Mouse (Mus musculus) CD4-positive, CD25-positive, alpha-beta regulatory T cell, adult 4 months (primary cell): ENCODE data around the gene Gm47969. TPM values are rescaled to one million over a fixed set of nuclear protein-coding genes. Genes with fewer than 3 reads are reported as not detected.

Experiments used
- ATAC-seq: one replicate; pipeline ENCODE4 v1.8.0; 2017
- polyA plus RNA-seq, 2 experiments: library from polyadenylated mRNA; unstranded; fragments of 100-300 nt; shearing (Covaris generic); gene quantifications; one replicate each; pipeline ENCODE4 v1.2.1; 2017

Gm47969 gene
- polyA plus RNA-seq, 2 experiments from 2014 or later: not detected

- peak; percentile 79 for ATAC-seq
Observed at GRCm38 (mm10) chr1:83076190-83076917, 31.6 kb downstream of the Gm47969 start.

- peak; percentile 60 for ATAC-seq
Observed at GRCm38 (mm10) chr1:83077016-83077415, 32.3 kb downstream of the Gm47969 start.

GRCm38 (mm10) chr1:83084790-83085189 lies 40.1 kb downstream of the Gm47969 start:
- no peak for ATAC-seq

- ATAC-seq: no peak
Observed at GRCm38 (mm10) chr1:83091268-83091667, 46.5 kb downstream of the Gm47969 start.

Other genes starting within 250 kb of the Gm47969 start
- 10 to 100 TPM; 18.8 to 32.8 TPM for gene Agfg1, start 205.4 kb upstream of the Gm47969 start, polyA plus RNA-seq
- gene A030005L19Rik, start 131.6 kb upstream of the Gm47969 start, polyA plus RNA-seq: 1 to 10 TPM in 1 of 2 experiments, not detected in 1; 1.4 TPM
- not detected for gene A030014E15Rik, start 120.0 kb upstream of the Gm47969 start, polyA plus RNA-seq
- gene Gm6217, start 113.5 kb upstream of the Gm47969 start, polyA plus RNA-seq: not detected
- not detected for gene A030003K21Rik, start 101.5 kb upstream of the Gm47969 start, polyA plus RNA-seq
- not detected for gene Gm7544, start 88.9 kb upstream of the Gm47969 start, polyA plus RNA-seq
- gene Gm47955, start 84.6 kb upstream of the Gm47969 start, polyA plus RNA-seq: not detected
- gene Gm47959, start 44.4 kb upstream of the Gm47969 start, polyA plus RNA-seq: not detected
- not detected for gene Slc19a3, start 6.5 kb upstream of the Gm47969 start, polyA plus RNA-seq
- not detected for gene Krtap28-10, start 2.5 kb upstream of the Gm47969 start, polyA plus RNA-seq
- gene A030005K14Rik, start 14.4 kb downstream of the Gm47969 start, polyA plus RNA-seq: not detected
- gene Krtap28-13, start 16.0 kb downstream of the Gm47969 start, polyA plus RNA-seq: not detected
- 1 to 10 TPM; 2.7 to 3.7 TPM for gene Ccl20, start 71.8 kb downstream of the Gm47969 start, polyA plus RNA-seq
- not detected for gene Daw1, start 114.8 kb downstream of the Gm47969 start, polyA plus RNA-seq